Mouse (Mus musculus) left cerebral cortex, adult 18-20 months (tissue): Measurements from ENCODE around the gene Lcn3. TPM values are rescaled to one million over a fixed set of nuclear protein-coding genes. Genes with fewer than 3 reads are reported as not detected.
"Not testable (repeated sequence)": the region's sequence is repeated elsewhere in the genome, so short reads cannot be mapped to it uniquely, and the experiment has no call there.

Source experiments
- DNase-seq, 2 experiments: peaks; one replicate each; pipeline ENCODE4 v3.0.0; 2021 to 2022; ENCODE audit warnings: low spot score in 2 of 2, mixed read lengths in 1 of 2
- long read RNA-seq, 2 experiments: library from polyadenylated mRNA; stranded (forward); transcript quantifications; one replicate each; pipeline ENCODE4 v2.0.0; 2021
- total RNA-seq, 2 experiments: library from RNA; stranded (reverse); gene quantifications; 2 replicates each; pipeline ENCODE4 v1.2.3; 2021

Lcn3 gene
- total RNA-seq: not detected
- long read RNA-seq, experiment 1: 0 reads
- long read RNA-seq, experiment 2: 0 reads

DNA sequence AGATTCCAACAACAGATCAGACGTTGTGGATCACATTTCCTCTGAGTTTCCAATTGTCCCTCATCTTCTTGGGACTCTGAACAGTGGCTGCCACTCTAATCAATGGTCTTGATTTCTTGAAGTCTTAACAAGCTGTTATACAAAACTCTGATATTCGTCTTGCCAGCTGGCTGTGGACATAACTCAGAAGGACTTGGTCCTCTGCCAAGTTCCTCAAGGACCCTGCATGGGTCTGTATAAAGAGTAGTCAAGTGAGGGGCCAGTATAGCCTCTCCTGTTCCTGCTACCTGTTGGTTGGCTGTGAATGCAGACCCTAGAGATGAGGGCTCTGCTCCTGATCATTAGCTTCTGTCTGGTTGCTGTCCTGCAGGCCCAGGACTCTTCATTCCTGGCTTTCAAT is at the start of gene Lcn3:
Gene Lcn3, plus strand, starts transcription at position 301 of the 400 bp plus-strand sequence.
- no peak for DNase-seq

DNA sequence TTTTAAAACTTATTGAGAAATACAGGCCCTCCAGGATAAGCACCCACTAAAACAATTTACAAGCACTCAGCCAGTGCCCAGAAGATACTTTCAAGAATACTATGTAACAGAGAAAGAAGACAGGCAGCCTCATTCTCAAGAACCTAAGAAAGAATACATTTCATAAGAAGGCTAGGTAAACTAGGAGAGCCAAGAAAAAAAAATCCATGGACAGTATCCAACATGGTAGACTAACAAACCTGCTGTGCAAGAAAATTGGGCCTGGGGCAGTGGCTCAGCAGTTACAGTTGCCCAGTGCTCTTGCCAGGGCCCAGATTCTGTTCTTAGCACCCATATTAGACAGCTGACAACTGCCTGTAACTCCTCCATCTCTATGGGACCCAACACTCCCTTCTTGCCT is 48.1 kb upstream of the Lcn3 start:
- no peak for DNase-seq

DNA sequence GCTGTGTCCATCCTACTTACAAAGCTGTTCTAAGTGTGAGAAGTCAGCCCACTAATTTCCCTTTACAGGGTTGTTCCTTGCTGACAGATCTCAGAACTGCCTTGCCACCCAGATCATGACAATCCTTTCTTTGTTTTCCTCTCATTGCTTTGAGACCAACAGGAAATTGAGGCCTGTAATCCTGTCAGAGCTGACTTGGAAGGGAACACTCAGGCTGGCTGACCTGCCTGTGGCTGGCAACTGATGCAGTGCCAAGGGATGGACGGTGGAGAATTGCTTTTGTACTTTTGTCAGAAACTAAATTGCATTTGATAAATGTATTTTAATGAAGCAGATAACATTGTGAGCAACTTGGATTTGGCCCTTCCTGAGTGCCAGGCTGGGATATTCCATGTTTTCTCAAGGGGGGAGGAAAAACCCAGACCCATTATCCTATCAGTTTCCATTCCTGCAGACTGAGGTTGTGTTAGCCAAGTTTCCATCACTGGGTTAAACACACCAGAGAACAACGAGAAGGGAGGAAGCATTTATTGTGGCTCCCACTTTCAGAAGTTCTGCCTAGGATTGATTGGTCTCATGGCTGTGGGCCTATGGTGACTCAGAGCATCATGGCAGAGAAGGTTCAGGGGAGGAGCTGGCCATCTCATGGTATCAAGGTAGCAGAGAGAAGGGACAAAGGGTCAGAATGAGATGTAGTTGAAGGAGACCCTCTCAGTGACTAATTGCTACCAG is 32.0 kb upstream of the Lcn3 start:
- no peak for DNase-seq

DNA sequence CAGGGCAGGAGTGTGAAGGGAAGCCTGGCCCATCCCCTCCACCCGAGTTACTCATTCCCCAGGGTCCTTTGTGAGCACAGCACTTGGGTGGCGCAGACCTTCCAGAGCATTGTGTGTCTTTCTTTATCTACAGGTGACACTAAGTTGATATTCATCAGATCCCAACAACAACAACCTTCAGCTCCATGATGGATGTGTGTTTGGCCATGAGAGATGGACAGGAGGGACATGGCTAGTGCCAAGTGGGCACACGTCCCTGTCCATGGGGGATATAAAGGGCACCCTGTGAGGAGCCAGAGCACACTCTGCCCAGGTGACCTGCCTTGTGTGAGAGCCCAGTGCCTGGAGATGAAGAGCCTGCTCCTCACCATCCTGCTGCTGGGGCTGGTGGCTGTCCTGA is 28.7 kb upstream of the Lcn3 start, which contains the start of gene Obp2b:
Gene Obp2b, plus strand, starts transcription at position 301 of the 400 bp plus-strand sequence.
- not testable (repeated sequence) for DNase-seq

DNA sequence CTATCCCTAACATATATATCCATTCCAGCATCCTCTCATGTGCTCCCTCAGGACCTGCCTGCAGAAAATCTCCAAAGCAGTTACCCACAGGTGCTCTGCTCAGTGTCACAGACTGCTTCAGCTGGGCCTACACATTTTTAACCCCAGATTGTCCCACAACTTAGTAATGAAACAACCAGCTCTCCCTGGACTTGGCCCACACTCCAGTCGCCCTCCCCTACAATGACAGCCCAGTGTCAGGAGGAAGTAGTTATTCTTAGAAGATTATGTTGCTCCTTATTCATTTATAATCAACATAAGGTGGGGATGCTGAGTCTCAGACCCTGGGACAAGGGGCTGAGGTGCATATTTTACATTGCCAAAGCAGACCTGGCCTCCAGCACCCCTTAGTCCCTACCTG is 23.7 kb upstream of the Lcn3 start:
- no peak for DNase-seq

DNA sequence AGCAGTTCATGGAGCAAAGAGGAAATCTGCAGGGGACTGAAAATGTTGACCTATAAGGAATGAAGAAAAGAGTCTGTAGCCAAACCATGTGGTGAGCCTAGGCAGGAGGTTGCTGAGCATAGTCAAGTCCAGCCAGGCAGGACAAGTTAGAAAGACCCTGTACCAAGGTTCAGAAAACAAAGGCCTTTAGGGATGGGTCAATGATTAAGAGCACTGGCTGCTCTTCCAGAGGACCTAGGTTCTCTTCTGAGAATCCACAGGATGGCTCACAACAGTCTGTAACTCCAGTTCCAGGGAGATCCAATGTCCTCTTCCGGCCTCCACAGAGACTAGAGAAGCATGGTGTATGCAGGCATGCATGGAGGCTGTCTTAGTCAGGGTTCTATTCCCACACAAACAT is 11.2 kb upstream of the Lcn3 start:
- no peak for DNase-seq

DNA sequence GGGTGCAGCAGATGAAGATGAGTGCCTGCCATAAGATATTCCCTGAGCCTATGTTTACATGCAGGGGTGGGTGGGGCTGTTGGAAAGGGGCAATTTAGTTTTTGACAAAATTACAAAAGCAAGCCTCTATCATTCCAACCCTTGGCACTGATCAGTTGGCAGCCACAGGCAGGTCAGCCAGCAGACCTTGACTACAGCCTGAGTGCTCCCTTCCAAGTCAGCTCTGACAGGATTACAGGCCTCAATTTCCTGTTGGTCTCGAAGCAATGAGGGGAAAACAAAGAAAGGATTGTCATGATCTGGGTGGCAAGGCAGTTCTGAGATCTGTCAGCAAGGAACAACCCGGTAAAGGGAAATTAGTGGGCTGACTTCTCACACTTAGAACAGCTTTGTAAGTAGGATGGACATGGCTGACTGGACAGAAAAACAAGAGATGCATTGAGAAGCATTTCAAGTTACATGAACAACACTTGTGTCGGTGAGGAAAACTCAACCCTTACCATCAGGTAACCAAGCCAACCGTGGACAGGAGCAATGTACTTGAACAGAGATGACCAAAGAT is 7.2 kb upstream of the Lcn3 start:
- DNase-seq: no peak

DNA sequence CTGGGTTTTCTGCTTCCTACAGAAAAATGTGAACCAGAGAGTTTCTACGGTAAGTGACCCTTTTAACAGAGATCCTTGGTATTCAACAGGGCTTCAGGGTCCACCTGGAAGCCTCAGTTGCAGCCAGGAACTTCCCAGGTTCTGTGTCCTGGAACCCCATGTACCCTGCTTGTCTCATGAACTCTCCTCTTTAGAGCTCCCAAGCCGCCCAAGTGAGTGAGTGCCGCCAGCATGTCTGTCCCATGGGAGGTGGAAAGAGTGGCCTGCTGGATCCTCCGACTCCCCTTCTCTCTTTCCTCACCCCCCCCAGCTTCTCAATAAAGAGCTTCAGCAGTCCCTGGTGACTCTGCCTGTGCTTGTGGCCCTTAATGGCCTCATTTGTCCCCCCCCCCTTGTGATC is 2.4 kb downstream of the Lcn3 start:
- DNase-seq: no peak

DNA sequence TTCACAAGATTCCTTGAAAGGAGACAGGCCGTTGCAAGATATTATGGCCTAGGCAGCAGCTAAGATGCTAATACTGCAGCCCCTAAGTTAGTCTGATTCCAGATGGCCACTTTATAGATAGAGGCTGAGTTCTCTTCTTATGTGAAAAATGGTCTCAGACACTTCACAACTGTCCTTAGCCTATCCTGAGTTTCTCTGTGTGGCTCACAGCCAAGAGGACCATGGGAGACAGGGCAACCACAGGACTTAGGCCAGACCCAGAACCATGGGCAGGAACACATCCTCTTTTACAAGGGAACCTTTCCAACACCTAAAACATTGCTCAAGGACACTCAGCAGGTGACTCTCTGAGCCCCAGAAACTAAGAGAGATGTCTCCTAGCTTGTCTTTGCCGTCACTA is 8.1 kb downstream of the Lcn3 start:
- DNase-seq: no peak

DNA sequence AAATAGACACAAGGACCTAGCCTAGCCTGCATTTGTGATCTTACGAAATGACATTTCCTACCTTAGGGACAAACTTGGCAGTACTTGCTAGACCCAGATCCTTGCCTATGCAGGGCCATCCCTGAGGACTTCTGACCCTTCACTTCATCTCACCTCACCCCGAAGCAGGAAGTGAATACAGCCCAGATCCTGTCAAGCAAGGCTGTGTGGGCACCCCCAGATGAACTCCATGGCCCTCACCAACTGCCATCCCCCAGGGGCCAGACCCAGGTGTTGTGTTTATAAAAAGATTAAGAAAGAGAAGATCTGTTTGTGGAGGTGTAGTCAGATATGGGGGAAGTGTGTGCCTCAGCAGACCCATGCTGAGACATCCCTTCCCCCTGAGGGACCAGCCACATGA is 9.3 kb downstream of the Lcn3 start:
- no peak for DNase-seq

DNA sequence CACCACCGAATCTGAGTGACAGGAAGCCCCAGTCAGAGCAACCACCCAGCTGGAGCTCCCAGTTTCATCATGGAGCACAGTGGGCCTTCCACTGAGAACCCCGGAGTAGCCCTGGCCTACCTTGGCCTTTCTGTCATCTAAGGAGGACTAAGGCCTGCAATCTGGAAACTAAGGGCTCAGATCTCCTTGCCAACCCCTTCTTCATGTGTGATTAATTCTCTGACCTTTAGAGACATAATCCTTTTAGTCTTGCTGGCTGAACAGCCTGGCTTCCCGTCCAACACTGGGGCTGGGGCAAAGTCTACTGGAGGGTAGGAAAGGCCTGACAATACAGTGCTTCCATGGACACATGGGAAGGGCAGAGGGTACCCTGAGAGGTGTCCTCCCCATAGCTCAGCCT is 10.6 kb downstream of the Lcn3 start:
- no peak for DNase-seq

DNA sequence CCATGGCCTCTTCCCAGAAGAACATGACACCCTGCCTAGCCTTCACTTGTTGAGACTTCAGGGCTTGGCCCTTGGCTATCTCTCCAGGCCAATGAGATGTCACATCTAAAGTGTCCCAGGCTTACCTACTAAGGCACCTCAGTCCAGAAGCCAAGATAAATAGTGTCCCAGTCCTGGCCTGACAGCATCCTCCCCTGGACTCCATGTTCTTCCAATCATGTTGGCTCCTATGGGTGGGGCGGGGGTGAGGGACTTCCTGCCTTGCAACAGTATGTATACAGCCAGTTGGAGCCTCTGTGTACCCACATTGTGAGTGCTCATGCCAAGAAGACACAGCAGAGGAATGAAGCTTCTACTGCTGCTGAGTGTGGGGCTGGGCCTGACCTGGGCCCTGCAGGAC is 11.3 kb downstream of the Lcn3 start, which contains the start of gene Lcn11:
Gene Lcn11, plus strand, starts transcription at position 301 of the 400 bp plus-strand sequence.
- DNase-seq: no peak

DNA sequence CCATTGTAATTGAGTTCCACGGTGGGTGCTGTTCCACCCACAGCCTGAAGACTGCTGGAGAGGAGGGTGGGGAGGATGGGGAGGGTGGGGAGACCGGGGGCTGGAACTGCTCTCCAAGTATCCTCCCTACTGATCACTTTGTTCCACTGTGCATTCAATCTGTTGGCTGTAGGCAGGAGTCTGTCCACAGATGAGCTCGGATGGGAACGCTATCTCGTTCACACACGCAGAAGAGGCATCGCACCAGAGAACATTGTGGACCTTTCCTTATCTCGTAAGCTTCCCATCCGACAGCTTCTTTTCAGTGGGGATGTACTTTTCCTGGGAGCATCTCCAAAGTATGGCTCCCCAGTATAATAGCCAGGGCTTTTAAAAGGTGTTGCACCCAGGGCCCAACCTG is 13.7 kb downstream of the Lcn3 start:
- no peak for DNase-seq

DNA sequence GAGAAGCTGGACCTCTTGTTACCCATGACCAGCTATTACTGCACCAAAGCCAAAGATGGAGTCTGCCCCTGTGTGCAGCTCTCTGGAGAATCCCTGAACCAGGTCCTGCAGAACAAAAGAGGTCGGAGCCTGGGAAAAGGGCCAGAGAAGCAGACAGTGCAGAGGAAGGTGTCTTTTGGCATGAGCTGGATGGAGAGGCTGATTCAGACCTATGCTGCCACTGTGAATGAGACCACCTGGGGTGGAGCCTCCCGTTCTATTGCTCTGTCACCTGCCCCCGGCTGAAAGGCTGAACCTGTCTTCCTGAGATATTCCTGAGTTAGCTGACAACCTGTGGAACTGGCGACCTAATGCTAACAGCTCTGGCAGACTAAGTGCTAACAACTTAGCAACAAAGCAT is 15.6 kb downstream of the Lcn3 start:
- DNase-seq: no peak

DNA sequence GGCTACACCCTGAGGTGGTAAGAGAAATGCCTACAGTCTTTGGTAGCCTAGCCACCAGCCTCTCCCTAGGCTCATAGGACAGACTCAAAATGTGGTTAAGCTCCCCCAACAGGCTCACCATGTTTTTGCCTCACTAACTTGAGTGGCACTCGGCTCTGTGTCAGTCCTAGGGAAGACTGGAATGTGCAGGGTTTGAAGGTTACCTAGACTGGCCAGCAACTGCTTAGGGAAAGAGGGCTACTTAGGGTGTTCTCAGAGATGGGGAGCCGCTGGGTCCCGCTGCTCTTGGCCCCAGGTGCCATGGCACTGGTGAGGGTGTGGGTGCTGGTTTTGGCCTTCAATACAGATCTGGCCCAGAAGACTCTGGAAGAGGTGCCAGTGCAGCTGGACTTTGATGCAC is 16.6 kb downstream of the Lcn3 start, which contains the start of gene Gm13539:
Gene Gm13539, plus strand, starts transcription at position 301 of the 400 bp plus-strand sequence.
- no peak for DNase-seq

DNA sequence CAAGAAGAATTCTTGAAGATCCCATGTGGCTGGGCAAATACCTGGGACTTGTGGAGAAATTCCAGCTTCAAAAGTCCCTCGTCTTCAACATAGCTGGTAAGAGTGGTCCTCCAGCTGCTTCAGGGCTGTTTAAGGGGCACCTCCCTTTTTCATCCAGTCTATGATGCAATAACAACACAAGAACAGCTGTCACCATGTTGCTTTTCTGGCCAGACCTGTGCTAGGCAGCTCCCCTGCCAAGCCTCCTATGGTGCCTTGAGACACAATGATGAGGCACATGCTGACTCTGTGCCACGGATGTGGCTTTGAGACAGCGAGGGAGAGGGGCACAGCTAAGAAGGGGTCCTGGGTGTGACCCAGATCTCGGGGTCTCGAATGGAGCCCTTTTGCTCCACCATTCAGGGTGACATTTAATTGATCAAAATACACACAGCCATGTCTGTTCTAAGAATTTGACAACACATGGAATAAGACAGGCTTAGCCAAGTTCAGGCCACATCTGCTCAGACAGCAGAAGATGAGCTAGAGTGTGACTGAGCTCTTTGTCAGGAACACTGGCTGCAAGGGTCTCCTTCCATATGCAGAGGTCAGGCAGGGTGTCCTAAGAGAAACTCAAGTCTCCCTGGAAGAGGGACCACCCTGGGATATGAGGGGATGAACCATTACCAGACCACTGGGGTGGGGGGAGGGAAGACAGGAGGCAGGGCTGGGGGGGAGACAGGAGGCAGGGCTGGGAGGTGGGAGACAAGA is 20.4 kb downstream of the Lcn3 start:
- no peak for DNase-seq

DNA sequence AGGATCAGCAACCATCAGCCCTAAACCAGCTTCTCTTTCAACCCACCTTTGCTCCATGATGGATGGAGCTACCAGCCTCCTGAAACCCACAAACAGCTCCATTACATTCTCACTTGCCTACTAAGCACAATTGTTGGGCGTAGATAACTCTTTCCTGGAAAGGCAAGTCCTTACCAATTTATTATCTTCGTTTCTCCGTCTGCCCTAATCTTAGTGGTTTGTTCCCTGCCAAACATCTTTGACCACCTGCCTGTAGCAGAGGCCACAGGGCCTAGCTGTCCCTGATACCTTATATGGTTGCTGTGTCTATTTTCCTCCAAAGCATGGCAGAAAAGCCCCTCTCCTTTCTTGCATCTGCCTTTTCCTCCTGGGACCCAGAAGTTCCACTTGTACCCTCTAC is 23.7 kb downstream of the Lcn3 start:
- no peak for DNase-seq

DNA sequence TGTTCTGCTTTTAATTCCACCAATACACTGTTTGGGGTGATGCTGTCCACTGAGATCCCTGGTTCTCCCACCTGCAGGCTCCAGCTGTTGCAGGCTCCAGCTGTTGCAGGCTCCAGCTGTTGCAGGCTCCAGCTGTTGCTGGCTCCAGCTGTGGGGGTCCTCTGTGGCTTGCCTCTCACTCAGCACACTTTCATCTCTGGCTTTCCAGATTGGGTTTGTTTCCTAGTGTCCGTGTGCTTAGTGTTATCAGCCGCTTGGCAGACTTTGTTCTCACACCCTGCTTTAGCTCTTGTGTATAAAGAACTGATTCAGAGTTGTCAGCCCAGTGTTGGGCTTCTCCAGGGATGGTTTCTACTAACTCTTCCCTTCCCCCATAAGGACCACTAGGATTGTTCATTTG is 32.3 kb downstream of the Lcn3 start:
- DNase-seq: no peak

DNA sequence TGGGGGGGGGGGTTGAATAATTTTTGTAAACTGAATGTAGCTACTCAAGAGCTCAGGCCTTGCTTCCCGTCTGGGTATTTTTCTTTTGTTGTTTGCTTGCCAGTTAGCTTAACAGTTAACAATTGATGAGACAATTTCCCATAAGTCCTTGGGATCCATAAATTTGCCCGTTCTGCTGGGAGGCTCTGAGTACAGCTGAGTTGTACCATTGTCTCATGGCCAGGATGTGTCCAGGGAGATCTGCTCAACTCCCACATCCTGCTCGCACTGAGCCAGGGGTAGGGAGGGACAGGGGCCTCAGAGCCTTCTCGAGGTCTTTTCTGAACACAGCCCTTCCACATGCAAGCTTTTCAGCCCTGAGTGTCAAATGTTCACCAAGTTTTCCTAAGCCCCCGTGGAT is 32.7 kb downstream of the Lcn3 start:
- no peak for DNase-seq

DNA sequence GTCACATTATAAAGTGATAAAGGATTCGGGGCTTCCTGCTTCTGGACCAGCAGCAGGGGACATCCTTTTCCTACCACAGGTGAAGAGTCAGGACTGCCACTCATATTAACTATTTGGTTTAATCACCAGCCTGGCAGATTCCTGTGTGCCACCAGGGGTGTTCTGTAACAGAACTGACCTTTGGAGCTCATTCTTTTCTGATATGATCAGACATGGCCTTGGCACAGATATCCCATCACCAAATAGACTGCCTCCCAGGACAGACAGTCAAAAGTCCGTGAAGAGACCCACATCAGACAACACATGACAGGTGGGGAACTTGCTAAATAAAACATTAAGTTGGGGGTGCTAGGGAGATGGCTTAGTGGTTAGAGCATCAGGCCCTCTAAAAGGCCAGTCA is 46.3 kb downstream of the Lcn3 start:
- no peak for DNase-seq

DNA sequence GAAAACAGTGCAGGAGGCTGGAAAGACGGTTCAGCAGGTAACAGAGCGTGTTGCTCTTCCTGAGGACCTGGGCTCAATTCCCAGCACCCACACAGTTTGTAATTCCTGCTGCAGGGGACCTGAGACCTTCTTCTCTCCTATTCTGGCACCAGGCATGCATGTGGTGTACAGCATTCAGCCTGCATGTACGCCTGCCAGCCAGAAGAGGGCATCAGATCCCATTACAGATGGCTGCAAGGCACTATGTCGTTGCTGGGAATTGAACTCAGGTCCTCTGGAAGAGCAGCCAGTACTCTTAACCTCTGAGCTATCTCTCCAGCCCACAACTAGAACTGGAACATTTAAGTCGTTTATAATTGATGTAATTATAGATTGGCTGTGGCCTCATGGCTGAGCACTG is 48.0 kb downstream of the Lcn3 start:
- DNase-seq: no peak

DNA sequence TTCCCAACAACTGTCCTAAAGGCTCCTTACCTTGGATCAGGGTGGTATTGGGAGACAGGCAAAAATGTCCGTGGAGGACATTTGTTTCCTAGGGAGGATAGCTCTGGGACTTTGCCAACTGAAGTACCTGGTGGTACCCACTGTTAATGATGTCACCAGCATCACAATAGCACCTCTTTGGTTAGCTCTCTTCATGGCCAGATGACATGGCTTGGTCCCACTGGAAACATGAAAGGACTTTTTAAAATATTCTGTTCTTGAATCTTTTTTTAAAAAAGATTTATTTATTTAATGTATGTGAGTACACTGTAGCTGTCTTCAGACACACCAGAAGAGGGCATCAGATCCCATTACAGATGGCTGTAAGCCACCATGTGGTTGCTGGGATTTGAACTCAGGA is 50.4 kb downstream of the Lcn3 start, which contains the start of gene Glt6d1:
Gene Glt6d1, minus strand, starts transcription at position 101 of the 400 bp plus-strand sequence.
- not testable (repeated sequence) for DNase-seq
